Mouse (Mus musculus): ENCODE results near the gene Mical3. TPM values are rescaled to one million over a fixed set of nuclear protein-coding genes. Genes with fewer than 3 reads are reported as not detected.

The Mical3 gene
- polyA plus RNA-seq, 1 experiment from 2014 or later: 32.9 TPM

- Histone ChIP-seq H3K9me3 (ENCODE audit: control insufficient read depth, low read length) (no peaks in the 10 kb centered on the region), H3K4me3 (ENCODE audit: low read length) (no peak overlapping the region), H3K4me2 (ENCODE audit: low read length) (no peak overlapping the region), H3K4me1 (ENCODE audit: control insufficient read depth, insufficient read depth, low read depth, low read length) (no peaks in the 10 kb centered on the region), H3K36me3 (ENCODE audit: control insufficient read depth, insufficient read depth, low read length) (no peaks in the 10 kb centered on the region), H3K27ac (ENCODE audit: low read depth, low read length) (no peak overlapping the region), H3K27me3 (replicated peaks; ENCODE audit: control insufficient read depth, insufficient read depth, low read length) (no peaks in the 10 kb centered on the region), H3K9ac (ENCODE audit: low read depth, low read length) (no peak overlapping the region)
- WGBS: 85% methylated on average over 6 of the region's 6 CpGs
- ATAC-seq: no peak
Observed at GRCm38 (mm10) chr6:120991857-120992256, 138.9 kb downstream of the Mical3 start.

GRCm38 (mm10) chr6:120987571-120988084 lies 143.2 kb downstream of the Mical3 start:
- Histone ChIP-seq H3K4me3 (ENCODE audit: low read length) (no peak overlapping the region), H3K4me2 (ENCODE audit: low read length) (no peak overlapping the region), H3K9me3 (ENCODE audit: control insufficient read depth, low read length) (no peaks in the 10 kb centered on the region), H3K27me3 (replicated peaks; ENCODE audit: control insufficient read depth, insufficient read depth, low read length) (no peaks in the 10 kb centered on the region), H3K27ac (ENCODE audit: low read depth, low read length) (peak overlapping the region; percentile 25; the same call in 1 of the 2 replicates), H3K4me1 (ENCODE audit: control insufficient read depth, insufficient read depth, low read depth, low read length) (no peaks in the 10 kb centered on the region), H3K9ac (ENCODE audit: low read depth, low read length) (no peak overlapping the region), H3K36me3 (ENCODE audit: control insufficient read depth, insufficient read depth, low read length) (no peaks in the 10 kb centered on the region)
- 27% methylated on average over 10 of the region's 10 CpGs for WGBS
- ATAC-seq: peak; percentile 46

DNA sequence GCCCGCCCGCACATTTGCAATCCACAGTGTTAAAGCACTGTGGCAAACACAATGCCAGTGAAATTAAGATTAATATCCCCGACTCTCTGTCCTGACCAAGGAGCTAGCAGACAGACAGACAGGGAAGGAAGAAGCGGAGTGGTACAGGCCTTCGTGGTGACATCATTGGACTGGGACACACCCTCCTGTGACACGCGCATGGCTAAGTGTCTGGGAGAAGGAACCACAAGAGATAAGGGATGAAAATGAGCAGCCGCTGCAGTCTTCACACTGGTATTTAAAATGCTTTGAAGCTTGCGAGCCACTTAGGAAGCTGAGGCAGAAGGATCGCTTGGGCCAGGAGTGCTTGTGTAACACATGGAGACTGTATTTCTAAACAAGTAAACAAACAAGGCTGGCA lies 143.6 kb downstream of the Mical3 start:
- Histone ChIP-seq H3K4me2 (ENCODE audit: low read length) (no peak overlapping the region), H3K4me3 (ENCODE audit: low read length) (no peak overlapping the region), H3K9me3 (ENCODE audit: control insufficient read depth, low read length) (no peaks in the 10 kb centered on the region), H3K4me1 (ENCODE audit: control insufficient read depth, insufficient read depth, low read depth, low read length) (no peaks in the 10 kb centered on the region), H3K9ac (ENCODE audit: low read depth, low read length) (no peak overlapping the region), H3K36me3 (ENCODE audit: control insufficient read depth, insufficient read depth, low read length) (no peaks in the 10 kb centered on the region), H3K27ac (ENCODE audit: low read depth, low read length) (no peak overlapping the region), H3K27me3 (replicated peaks; ENCODE audit: control insufficient read depth, insufficient read depth, low read length) (no peaks in the 10 kb centered on the region)
- no peak for ATAC-seq
- WGBS: 82% methylated on average over 10 of the region's 10 CpGs

- Histone ChIP-seq H3K4me2 (ENCODE audit: low read length) (no peak overlapping the region), H3K27me3 (replicated peaks; ENCODE audit: control insufficient read depth, insufficient read depth, low read length) (no peaks in the 10 kb centered on the region), H3K4me1 (ENCODE audit: control insufficient read depth, insufficient read depth, low read depth, low read length) (no peaks in the 10 kb centered on the region), H3K36me3 (ENCODE audit: control insufficient read depth, insufficient read depth, low read length) (peaks cover 4% of the 10 kb centered on the region; the same call in 1 of the 2 replicates), H3K9me3 (ENCODE audit: control insufficient read depth, low read length) (no peaks in the 10 kb centered on the region), H3K9ac (ENCODE audit: low read depth, low read length) (no peak overlapping the region), H3K27ac (ENCODE audit: low read depth, low read length) (no peak overlapping the region), H3K4me3 (ENCODE audit: low read length) (no peak overlapping the region)
- no peak for ATAC-seq
- WGBS: 77% methylated on average over 3 of the region's 3 CpGs
Observed at GRCm38 (mm10) chr6:120986172-120986571, 144.6 kb downstream of the Mical3 start.

DNA sequence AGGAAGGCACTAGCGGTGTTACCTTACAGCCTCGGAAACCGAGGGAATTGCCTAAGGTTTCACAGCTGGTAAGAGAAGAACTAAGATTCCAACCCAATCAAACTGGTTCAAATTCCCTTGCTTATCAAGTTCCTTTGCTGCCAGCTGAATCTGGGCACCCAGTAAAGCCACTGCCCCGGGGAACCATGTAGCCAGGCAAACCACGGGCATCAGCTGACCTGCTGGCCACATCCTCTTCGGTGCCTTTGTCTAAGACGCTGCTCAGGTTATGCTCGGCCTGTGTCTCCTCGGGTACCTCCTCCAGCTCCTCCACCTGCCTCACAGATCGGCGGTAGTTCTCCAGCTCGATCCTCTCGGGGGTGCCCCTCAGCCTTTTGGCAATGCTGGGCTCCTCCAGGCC lies 148.5 kb downstream of the Mical3 start:
- Histone ChIP-seq H3K4me1 (ENCODE audit: control insufficient read depth, insufficient read depth, low read depth, low read length) (peaks cover 4% of the 10 kb centered on the region; the same call in 1 of the 2 replicates), H3K27me3 (replicated peaks; ENCODE audit: control insufficient read depth, insufficient read depth, low read length) (no peaks in the 10 kb centered on the region), H3K9me3 (ENCODE audit: control insufficient read depth, low read length) (no peaks in the 10 kb centered on the region), H3K27ac (ENCODE audit: low read depth, low read length) (no peak overlapping the region), H3K9ac (ENCODE audit: low read depth, low read length) (no peak overlapping the region), H3K4me3 (ENCODE audit: low read length) (no peak overlapping the region), H3K4me2 (ENCODE audit: low read length) (no peak overlapping the region), H3K36me3 (ENCODE audit: control insufficient read depth, insufficient read depth, low read length) (peaks cover 17% of the 10 kb centered on the region)
- WGBS: 96% methylated on average over 13 of the region's 13 CpGs
- no peak for ATAC-seq

DNA sequence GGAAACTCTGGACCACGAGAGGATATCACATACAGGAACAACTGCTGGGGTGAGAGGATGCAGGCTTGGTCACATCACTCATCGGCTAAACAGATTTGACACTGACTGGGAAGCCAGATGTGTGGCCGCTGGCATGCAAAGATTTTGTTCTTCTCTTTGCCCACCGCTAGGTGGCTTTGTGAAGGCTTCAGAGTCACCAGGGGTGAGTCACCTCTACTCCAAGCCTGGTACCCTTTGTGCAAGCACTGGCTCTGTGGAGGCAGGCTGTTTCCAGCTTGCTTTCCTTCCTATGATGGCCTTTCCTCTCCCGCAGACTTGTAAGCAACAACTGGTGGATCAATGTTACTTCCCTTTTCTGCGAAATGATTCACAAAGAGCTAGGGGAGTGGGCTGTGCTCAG lies 149.3 kb downstream of the Mical3 start:
- 68% methylated on average over 6 of the region's 6 CpGs for WGBS
- ATAC-seq: no peak
- no peak overlapping the region for H3K4me3 ChIP-seq (ENCODE audit: low read length)

GRCm38 (mm10) chr6:120978019-120978621 lies 152.7 kb downstream of the Mical3 start:
- Histone ChIP-seq H3K9ac (ENCODE audit: low read depth, low read length) (peak overlapping the region; percentile 31; the same call in 1 of the 2 replicates), H3K27ac (ENCODE audit: low read depth, low read length) (peak overlapping the region; percentile 44; the same call in 1 of the 2 replicates)

More for the DNA sequence above, 149.3 kb downstream of the Mical3 start:
- Histone ChIP-seq H3K4me2 (ENCODE audit: low read length) (no peak overlapping the region), H3K27ac (ENCODE audit: low read depth, low read length) (no peak overlapping the region), H3K27me3 (replicated peaks; ENCODE audit: control insufficient read depth, insufficient read depth, low read length) (no peaks in the 10 kb centered on the region), H3K4me1 (ENCODE audit: control insufficient read depth, insufficient read depth, low read depth, low read length) (peaks cover 4% of the 10 kb centered on the region), H3K9me3 (ENCODE audit: control insufficient read depth, low read length) (no peaks in the 10 kb centered on the region), H3K9ac (ENCODE audit: low read depth, low read length) (no peak overlapping the region), H3K36me3 (ENCODE audit: control insufficient read depth, insufficient read depth, low read length) (peaks cover 17% of the 10 kb centered on the region)

DNA sequence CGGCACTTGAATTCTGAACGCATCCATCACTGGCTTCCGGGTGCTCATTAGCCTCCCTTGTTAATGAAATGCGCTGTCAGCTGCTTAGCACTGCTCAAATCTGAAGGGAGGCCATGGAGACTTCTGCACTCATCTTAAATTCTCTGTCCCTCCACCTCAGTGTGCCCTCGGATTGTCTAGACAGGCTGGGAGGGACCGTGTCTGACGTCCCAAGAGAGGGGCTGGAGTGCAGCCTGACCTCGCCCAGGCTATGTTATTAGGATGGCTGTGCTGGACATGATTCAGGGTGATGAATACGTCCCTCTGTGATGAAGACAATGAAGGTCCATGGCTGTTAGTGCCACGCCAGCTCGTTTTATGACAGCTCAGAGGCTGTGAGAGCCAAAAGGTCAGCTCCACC lies 153.8 kb downstream of the Mical3 start:
- Histone ChIP-seq H3K27me3 (replicated peaks; ENCODE audit: control insufficient read depth, insufficient read depth, low read length) (no peaks in the 10 kb centered on the region), H3K27ac (ENCODE audit: low read depth, low read length) (no peak overlapping the region), H3K36me3 (ENCODE audit: control insufficient read depth, insufficient read depth, low read length) (peaks cover 23% of the 10 kb centered on the region), H3K9me3 (ENCODE audit: control insufficient read depth, low read length) (no peaks in the 10 kb centered on the region), H3K4me1 (ENCODE audit: control insufficient read depth, insufficient read depth, low read depth, low read length) (peaks cover 4% of the 10 kb centered on the region), H3K9ac (ENCODE audit: low read depth, low read length) (no peak overlapping the region), H3K4me2 (ENCODE audit: low read length) (no peak overlapping the region), H3K4me3 (ENCODE audit: low read length) (no peak overlapping the region)
- WGBS: 26% methylated on average over 11 of the region's 11 CpGs
- ATAC-seq: peak; percentile 21; the same call in 1 of the 2 replicates

More at GRCm38 (mm10) chr6:120978019-120978621, 152.7 kb downstream of the Mical3 start:
- Histone ChIP-seq H3K4me2 (ENCODE audit: low read length) (no peak overlapping the region), H3K4me3 (ENCODE audit: low read length) (no peak overlapping the region), H3K36me3 (ENCODE audit: control insufficient read depth, insufficient read depth, low read length) (peaks cover 17% of the 10 kb centered on the region), H3K9me3 (ENCODE audit: control insufficient read depth, low read length) (no peaks in the 10 kb centered on the region), H3K4me1 (ENCODE audit: control insufficient read depth, insufficient read depth, low read depth, low read length) (peaks cover 4% of the 10 kb centered on the region), H3K27me3 (replicated peaks; ENCODE audit: control insufficient read depth, insufficient read depth, low read length) (no peaks in the 10 kb centered on the region)
- WGBS: 49% methylated on average over 18 of the region's 18 CpGs
- ATAC-seq: peak; percentile 31; the same call in 1 of the 2 replicates

- H3K9ac ChIP-seq (ENCODE audit: low read depth, low read length): no peak overlapping the region
- H3K4me2 ChIP-seq (ENCODE audit: low read length): no peak overlapping the region
- H3K4me1 ChIP-seq (ENCODE audit: control insufficient read depth, insufficient read depth, low read depth, low read length): peaks cover 4% of the 10 kb centered on the region
- H3K27ac ChIP-seq (ENCODE audit: low read depth, low read length): no peak overlapping the region
- no peak for ATAC-seq
- peaks cover 18% of the 10 kb centered on the region for H3K36me3 ChIP-seq (ENCODE audit: control insufficient read depth, insufficient read depth, low read length)
- no peak overlapping the region for H3K4me3 ChIP-seq (ENCODE audit: low read length)
- WGBS: 80% methylated on average over 11 of the region's 12 CpGs
- no peaks in the 10 kb centered on the region for H3K27me3 ChIP-seq (replicated peaks; ENCODE audit: control insufficient read depth, insufficient read depth, low read length)
- H3K9me3 ChIP-seq (ENCODE audit: control insufficient read depth, low read length): no peaks in the 10 kb centered on the region
Observed at GRCm38 (mm10) chr6:120976097-120976496, 154.7 kb downstream of the Mical3 start.

Measured in hindbrain, embryonic 16.5 days (tissue).